7 mouse cellular contexts compared by ENCODE assay signal in genomic region chr16:4979755-4980380, GRCm38 (mm10). TPM values are rescaled to one million over a fixed set of nuclear protein-coding genes. Genes with fewer than 3 reads are reported as not detected.
DNase-seq lines count a peak whose midpoint lies in the region; ATAC-seq lines count a peak whose summit lies in the region.

No protein-coding gene starts in this region.

- no peak overlapping the region for H3K27ac ChIP-seq in midbrain, embryonic 11.5 days (ENCODE audit: low read depth, low read length)
- H3K27ac ChIP-seq in midbrain, embryonic 15.5 days, result no peak overlapping the region
- no peak overlapping the region for H3K27ac ChIP-seq in liver, embryonic 11.5 days (ENCODE audit: low read depth, low read length)

- H3K36me3 ChIP-seq in midbrain, embryonic 11.5 days (ENCODE audit: control insufficient read depth, insufficient read depth, low read length), result no peaks in the 10 kb centered on the region
- no peaks in the 10 kb centered on the region for H3K36me3 ChIP-seq in midbrain, embryonic 15.5 days (replicated peaks)
- no peaks in the 10 kb centered on the region for H3K36me3 ChIP-seq in liver, embryonic 11.5 days (ENCODE audit: control insufficient read depth, insufficient read depth, low read length)

- H3K9ac ChIP-seq in midbrain, embryonic 11.5 days (ENCODE audit: low read length), result no peak overlapping the region
- no peak overlapping the region for H3K9ac ChIP-seq in midbrain, embryonic 15.5 days
- H3K9ac ChIP-seq in liver, embryonic 11.5 days (ENCODE audit: low read depth, low read length), result no peak overlapping the region

- no peak overlapping the region for H3K4me3 ChIP-seq in midbrain, embryonic 11.5 days (ENCODE audit: low read depth, low read length)
- no peak overlapping the region for H3K4me3 ChIP-seq in midbrain, embryonic 15.5 days
- no peak overlapping the region for H3K4me3 ChIP-seq in liver, embryonic 11.5 days (ENCODE audit: low read depth, low read length)

- intact Hi-C loops in left cerebral cortex, postnatal 25 days (cut with DNase I), result loop anchor here (5.0 kb wide), 1 partner anchor 167 kb away; the partner anchor contains the start of gene Sec14l5

- H3K9me3 ChIP-seq in midbrain, embryonic 11.5 days (ENCODE audit: control insufficient read depth, low read length), result no peaks in the 10 kb centered on the region
- H3K9me3 ChIP-seq in midbrain, embryonic 15.5 days, result no peaks in the 10 kb centered on the region
- H3K9me3 ChIP-seq in liver, embryonic 11.5 days (ENCODE audit: control insufficient read depth, low read length), result no peaks in the 10 kb centered on the region

- no peak overlapping the region for H3K4me2 ChIP-seq in midbrain, embryonic 11.5 days
- H3K4me2 ChIP-seq in midbrain, embryonic 15.5 days, result no peak overlapping the region
- no peak overlapping the region for H3K4me2 ChIP-seq in liver, embryonic 11.5 days

- 72% methylated on average over 4 of the region's 4 CpGs for WGBS in midbrain, embryonic 11.5 days
- WGBS in midbrain, embryonic 15.5 days, result 76% methylated on average over 4 of the region's 4 CpGs
- WGBS in liver, embryonic 11.5 days, result 70% methylated on average over 4 of the region's 4 CpGs

- no peaks in the 10 kb centered on the region for H3K4me1 ChIP-seq in midbrain, embryonic 11.5 days (ENCODE audit: control insufficient read depth, insufficient read depth, low read length)
- H3K4me1 ChIP-seq in midbrain, embryonic 15.5 days, result no peaks in the 10 kb centered on the region
- no peaks in the 10 kb centered on the region; the same call in 1 of the 2 replicates for H3K4me1 ChIP-seq in liver, embryonic 11.5 days (replicated peaks; ENCODE audit: control insufficient read depth, insufficient read depth, low read length)

- DNase-seq in midbrain, embryonic 11.5 days (ENCODE audit: low spot score, missing footprints), result no peak
- peak; percentile 42 for DNase-seq in forelimb bud, embryonic 11.5 days (ENCODE audit: low read depth, low spot score)
- no peak for DNase-seq in liver, embryonic 11.5 days (ENCODE audit: low spot score)
- peak; percentile 45 for DNase-seq in retina, postnatal 1 day
- no peak for DNase-seq in left cerebral cortex, postnatal 25 days (ENCODE audit: low spot score in 2 of 2)

- ATAC-seq in midbrain, embryonic 11.5 days (ENCODE audit: low FRiP score), result peak; percentile 57; the same call in 1 of the 2 replicates
- ATAC-seq in midbrain, embryonic 15.5 days (replicated peaks), result no peak
- ATAC-seq in activated CD4-positive, CD25-positive, alpha-beta regulatory T cell, adult 4 months, result peak; percentile 59
- ATAC-seq in liver, embryonic 11.5 days (replicated peaks; ENCODE audit: low FRiP score), result peak; percentile 63

- no peaks in the 10 kb centered on the region for H3K27me3 ChIP-seq in midbrain, embryonic 11.5 days (ENCODE audit: control insufficient read depth, insufficient read depth, low read length)
- H3K27me3 ChIP-seq in midbrain, embryonic 15.5 days (replicated peaks), result no peaks in the 10 kb centered on the region
- no peaks in the 10 kb centered on the region for H3K27me3 ChIP-seq in liver, embryonic 11.5 days (replicated peaks; ENCODE audit: control insufficient read depth, insufficient read depth, low read length)

RNA-seq across cellular contexts. Expression of gene Anks3, which starts 15.9 kb away (rescaled TPM):
- 39.8 and 42.4 TPM in 2 replicates for polyA plus RNA-seq in midbrain, embryonic 11.5 days (2014; fragmentation: Nextera tagmentation; extraction: Ambion mirVana)
- 80.0 and 86.3 TPM in 2 replicates for polyA plus RNA-seq in midbrain, embryonic 15.5 days (2015; fragmentation: Nextera tagmentation; extraction: Ambion mirVana)
- polyA plus RNA-seq in activated CD4-positive, CD25-positive, alpha-beta regulatory T cell, adult 4 months (2017; shearing (Covaris generic)), result 10 to 100 TPM; 29.7 to 31.8 TPM
- polyA plus RNA-seq in liver, embryonic 11.5 days (2014; fragmentation: Nextera tagmentation; extraction: Ambion mirVana), result 28.1 and 30.0 TPM in 2 replicates
- 10 to 100 TPM; 54.9 to 61.8 TPM for total RNA-seq in left cerebral cortex, postnatal 25 days (2021)

RNA-seq across cellular contexts. Expression of gene Sept12, which starts 17.8 kb away (rescaled TPM):
- polyA plus RNA-seq in midbrain, embryonic 11.5 days (2014; fragmentation: Nextera tagmentation; extraction: Ambion mirVana), result not detected in 2 replicates
- not detected in 2 replicates for polyA plus RNA-seq in midbrain, embryonic 15.5 days (2015; fragmentation: Nextera tagmentation; extraction: Ambion mirVana)
- polyA plus RNA-seq in activated CD4-positive, CD25-positive, alpha-beta regulatory T cell, adult 4 months (2017; shearing (Covaris generic)), result not detected
- polyA plus RNA-seq in liver, embryonic 11.5 days (2014; fragmentation: Nextera tagmentation; extraction: Ambion mirVana), result not detected in 2 replicates
- not detected for total RNA-seq in left cerebral cortex, postnatal 25 days (2021)

RNA-seq across cellular contexts. Expression of gene Smim22, which starts 27.2 kb away (rescaled TPM):
- not detected in 2 replicates for polyA plus RNA-seq in midbrain, embryonic 11.5 days (2014; fragmentation: Nextera tagmentation; extraction: Ambion mirVana)
- polyA plus RNA-seq in midbrain, embryonic 15.5 days (2015; fragmentation: Nextera tagmentation; extraction: Ambion mirVana), result 1.6 and 2.0 TPM in 2 replicates
- not detected for polyA plus RNA-seq in activated CD4-positive, CD25-positive, alpha-beta regulatory T cell, adult 4 months (2017; shearing (Covaris generic))
- 4.3 and 4.8 TPM in 2 replicates for polyA plus RNA-seq in liver, embryonic 11.5 days (2014; fragmentation: Nextera tagmentation; extraction: Ambion mirVana)
- total RNA-seq in left cerebral cortex, postnatal 25 days (2021), result not detected

RNA-seq across cellular contexts. Expression of gene Rogdi, which starts 33.5 kb away (rescaled TPM):
- 67.4 and 69.3 TPM in 2 replicates for polyA plus RNA-seq in midbrain, embryonic 11.5 days (2014; fragmentation: Nextera tagmentation; extraction: Ambion mirVana)
- polyA plus RNA-seq in midbrain, embryonic 15.5 days (2015; fragmentation: Nextera tagmentation; extraction: Ambion mirVana), result 157 TPM in 2 replicates
- 10 to 100 TPM; 18.5 to 23.5 TPM for polyA plus RNA-seq in activated CD4-positive, CD25-positive, alpha-beta regulatory T cell, adult 4 months (2017; shearing (Covaris generic))
- 65.2 and 65.9 TPM in 2 replicates for polyA plus RNA-seq in liver, embryonic 11.5 days (2014; fragmentation: Nextera tagmentation; extraction: Ambion mirVana)
- total RNA-seq in left cerebral cortex, postnatal 25 days (2021), result 100 to 1,000 TPM; 195 to 210 TPM

RNA-seq across cellular contexts. Expression of gene Nudt16l1, which starts 41.3 kb away (rescaled TPM):
- 120 and 132 TPM in 2 replicates for polyA plus RNA-seq in midbrain, embryonic 11.5 days (2014; fragmentation: Nextera tagmentation; extraction: Ambion mirVana)
- 123 and 132 TPM in 2 replicates for polyA plus RNA-seq in midbrain, embryonic 15.5 days (2015; fragmentation: Nextera tagmentation; extraction: Ambion mirVana)
- 10 to 100 TPM; 86.6 to 90.3 TPM for polyA plus RNA-seq in activated CD4-positive, CD25-positive, alpha-beta regulatory T cell, adult 4 months (2017; shearing (Covaris generic))
- polyA plus RNA-seq in liver, embryonic 11.5 days (2014; fragmentation: Nextera tagmentation; extraction: Ambion mirVana), result 102 and 103 TPM in 2 replicates
- total RNA-seq in left cerebral cortex, postnatal 25 days (2021), result 10 to 100 TPM; 72.4 TPM

Comparison
In these comparisons a context has a peak if more than half of its experiments do, and no peak if none do; other contexts are left out.
1. DNase-seq: peak in forelimb bud, embryonic 11.5 days (single experiment) and retina, postnatal 1 day (single experiment); none in midbrain, embryonic 11.5 days (single experiment), liver, embryonic 11.5 days (single experiment) and left cerebral cortex, postnatal 25 days (0 of 2).